Mouse (Mus musculus) left cerebral cortex, postnatal 36 days (tissue): ENCODE measurements at regions not wholly inside any gene's neighbourhood (a gene's known extent, or its start where the extent isn't known, plus 50 kb on each side); places are given as distances from the start of the nearest gene placed in this dataset.

Source experiments
- DNase-seq, 2 experiments: peaks; one replicate each; pipeline ENCODE4 v3.0.0; 2021 to 2022; ENCODE audit warnings: low spot score in 2 of 2, mixed read lengths in 1 of 2
- intact Hi-C: fragments of 180-260 bp; cut with DNase I; formaldehyde crosslinking; loops from one replicate; pipeline ENCODE4 v1.15.1; 2025

- intact Hi-C loops = no loop called here
Observed at GRCm38 (mm10) chr19:55011341-55011740, 115.7 kb downstream of the Gpam start.

GRCm38 (mm10) chr19:55008463-55009146 is 118.4 kb downstream of the Gpam start:
- intact Hi-C loops = no loop called here

More at GRCm38 (mm10) chr19:55011341-55011740, 115.7 kb downstream of the Gpam start:
- no peak for DNase-seq

GRCm38 (mm10) chr19:54989982-54990381 is 137.1 kb downstream of the Gpam start:
- intact Hi-C loops = no loop called here
- DNase-seq = no peak

More at GRCm38 (mm10) chr19:55008463-55009146, 118.4 kb downstream of the Gpam start:
- no peak for DNase-seq

- intact Hi-C loops = no loop called here
- no peak for DNase-seq
Observed at GRCm38 (mm10) chr19:54984541-54984940, 142.5 kb downstream of the Gpam start.

GRCm38 (mm10) chr19:54982801-54983200 is 144.2 kb downstream of the Gpam start:
- intact Hi-C loops = no loop called here
- no peak for DNase-seq

- intact Hi-C loops = no loop called here
Observed at GRCm38 (mm10) chr19:54971440-54972211, 155.4 kb downstream of the Gpam start.

GRCm38 (mm10) chr19:54958328-54958727 is 168.7 kb downstream of the Gpam start:
- DNase-seq = no peak
- intact Hi-C loops = no loop called here

More at GRCm38 (mm10) chr19:54971440-54972211, 155.4 kb downstream of the Gpam start:
- no peak for DNase-seq

GRCm38 (mm10) chr19:54955096-54955495 is 171.9 kb downstream of the Gpam start:
- no peak for DNase-seq
- intact Hi-C loops = no loop called here

- DNase-seq = no peak
- intact Hi-C loops = no loop called here
Observed at GRCm38 (mm10) chr19:54952546-54952945, 174.5 kb downstream of the Gpam start.

- intact Hi-C loops = no loop called here
- DNase-seq = no peak
Observed at GRCm38 (mm10) chr19:54948359-54949127, 178.5 kb downstream of the Gpam start.

GRCm38 (mm10) chr19:54947583-54947982 is 179.5 kb downstream of the Gpam start:
- no peak for DNase-seq
- intact Hi-C loops = no loop called here

GRCm38 (mm10) chr19:54932579-54932978 is 194.5 kb downstream of the Gpam start:
- intact Hi-C loops = no loop called here
- DNase-seq = peak in 1 of 2 experiments; percentile 10

GRCm38 (mm10) chr19:54925888-54926287 is 201.2 kb downstream of the Gpam start:
- intact Hi-C loops = no loop called here

GRCm38 (mm10) chr19:54919597-54919996 is 207.4 kb downstream of the Gpam start:
- intact Hi-C loops = no loop called here
- no peak for DNase-seq

More at GRCm38 (mm10) chr19:54925888-54926287, 201.2 kb downstream of the Gpam start:
- no peak for DNase-seq

- DNase-seq = peak; percentile 38 to 62
- intact Hi-C loops = no loop called here
Observed at GRCm38 (mm10) chr19:54893622-54894021, 233.4 kb downstream of the Gpam start.

- DNase-seq = no peak
- intact Hi-C loops = no loop called here
Observed at GRCm38 (mm10) chr19:54867078-54867477, 260.0 kb downstream of the Gpam start.

- intact Hi-C loops = no loop called here
Observed at GRCm38 (mm10) chr19:54855190-54855589, 271.8 kb downstream of the Gpam start.

GRCm38 (mm10) chr19:54838231-54838630 is 288.8 kb downstream of the Gpam start:
- DNase-seq = no peak
- intact Hi-C loops = no loop called here

More at GRCm38 (mm10) chr19:54855190-54855589, 271.8 kb downstream of the Gpam start:
- no peak for DNase-seq

GRCm38 (mm10) chr19:54836451-54836850 is 290.6 kb downstream of the Gpam start:
- no peak for DNase-seq
- intact Hi-C loops = no loop called here

- intact Hi-C loops = no loop called here
- no peak for DNase-seq
Observed at GRCm38 (mm10) chr19:54822161-54822560, 304.9 kb downstream of the Gpam start.
